In the genomic region with DNA sequence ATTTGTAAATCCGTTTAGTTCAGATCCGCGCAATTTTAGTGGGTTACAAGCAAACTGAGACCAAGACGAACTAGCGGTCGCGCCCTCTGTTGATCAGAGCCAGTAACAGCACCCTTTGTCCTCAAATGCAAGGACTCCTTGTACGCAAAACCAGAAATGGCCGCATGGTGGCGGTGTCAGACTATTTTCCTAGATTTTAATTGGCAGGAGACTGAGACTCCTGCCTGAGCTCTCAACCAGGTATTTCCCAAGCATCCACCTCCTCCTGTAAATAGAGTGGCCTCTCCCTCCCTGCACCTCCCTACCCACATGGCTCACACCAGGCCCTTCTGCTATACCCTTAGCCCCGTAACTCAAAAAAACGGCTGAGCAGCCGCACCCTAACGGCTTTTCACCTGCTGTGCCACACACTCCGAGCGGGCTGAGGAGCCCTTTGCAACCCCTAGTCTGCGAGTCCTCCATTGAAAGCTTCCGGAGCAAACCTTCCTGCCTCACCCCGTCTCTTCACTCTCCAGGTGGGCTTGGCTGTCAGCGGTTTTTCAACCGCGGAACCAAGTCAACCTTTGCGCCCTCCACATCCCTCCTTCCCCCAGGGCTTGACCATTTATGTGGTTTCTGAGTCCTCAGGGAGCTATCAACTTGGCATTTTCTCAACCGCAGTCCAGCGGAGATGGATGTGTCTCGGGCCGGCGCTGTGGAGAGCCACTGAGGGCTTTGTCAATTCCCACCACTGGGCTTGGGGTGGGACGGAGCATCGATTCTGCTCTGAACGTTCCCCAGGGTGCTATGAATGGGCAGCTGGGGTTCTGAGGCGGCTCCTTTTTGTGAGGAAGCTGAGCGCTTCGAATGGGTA, we compare ENCODE assay signal across 8 mouse cellular contexts. TPM values are rescaled to one million over a fixed set of nuclear protein-coding genes. Genes with fewer than 3 reads are reported as not detected.
A peak's percentile ranks its signal among the peaks of the same experiment; 100 is the strongest.
DNase-seq lines count a peak whose midpoint lies in the region; ATAC-seq and TF ChIP-seq lines count a peak whose summit lies in the region.

No protein-coding gene starts in this region.

- peak; percentile 67 for DNase-seq in Patski (ENCODE audit: low read depth, low spot score)
- peak; percentile 99 to 100 for DNase-seq in cerebellum, postnatal 14 days
- peak; percentile 89 to 97 for DNase-seq in frontal cortex, postnatal 14 days (ENCODE audit: low spot score in 2 of 2)
- DNase-seq in layer of hippocampus, postnatal 10 days (ENCODE audit: low spot score in 2 of 2): peak; percentile 99
- peak; percentile 94 for DNase-seq in lung, postnatal 0 days (ENCODE audit: low spot score)
- peak; percentile 88 for DNase-seq in ovary, postnatal 36 days (ENCODE audit: low spot score)
- DNase-seq in thymus, postnatal 14 days: peak; percentile 94

- H3K36me3 ChIP-seq in hindbrain, embryonic 12.5 days: no peaks in the 10 kb centered on the region
- H3K36me3 ChIP-seq in lung, postnatal 0 days (ENCODE audit: insufficient read depth, low read length): no peaks in the 10 kb centered on the region

- peak; percentile 69 for ATAC-seq in Patski
- peak; percentile 78 for ATAC-seq in hindbrain, embryonic 12.5 days (ENCODE audit: low FRiP score)
- ATAC-seq in lung, postnatal 0 days: peak; percentile 95

- CTCF ChIA-PET in Patski (lab: Charles Lee): interaction anchor here (0.6 to 1.9 kb wide), 17 partner anchors 9 to 250 kb away, joined by 3 to 17 read pairs (median 4); no protein-coding TSS in a partner anchor

- peaks cover 11% of the 10 kb centered on the region for H3K27me3 ChIP-seq in Patski
- peaks cover 28% of the 10 kb centered on the region for H3K27me3 ChIP-seq in hindbrain, embryonic 12.5 days
- no peaks in the 10 kb centered on the region for H3K27me3 ChIP-seq in lung, postnatal 0 days (replicated peaks; ENCODE audit: insufficient read depth, low read length)

- H3K9ac ChIP-seq in hindbrain, embryonic 12.5 days: peak overlapping the region; percentile 43
- no peak overlapping the region for H3K9ac ChIP-seq in lung, postnatal 0 days (replicated peaks; ENCODE audit: low read depth)

- POLR2A ChIA-PET in Patski (lab: Charles Lee): interaction anchor here (0.6 kb wide), 1 partner anchor 87 kb away, joined by 4 read pairs; no protein-coding TSS in a partner anchor

- no peak for TF ChIP-seq EP300 in lung, postnatal 0 days (IDR thresholded peaks at IDR 0.05)

- TF ChIP-seq CTCF in Patski (IDR thresholded peaks at IDR 0.05): peak; percentile 99
- TF ChIP-seq CTCF in lung, postnatal 0 days (IDR thresholded peaks at IDR 0.05): peak; percentile 98

- in situ Hi-C loops in Patski (cut with MboI; ENCODE audit: low pct_unique_long_range_greater_than_20kb): loop anchor here (5.0 kb wide), 2 partner anchors 39 to 89 kb away; no protein-coding TSS in a partner anchor

- peak overlapping the region; percentile 25 for H3K4me3 ChIP-seq in hindbrain, embryonic 12.5 days
- H3K4me3 ChIP-seq in lung, postnatal 0 days (ENCODE audit: low read depth, low read length): no peak overlapping the region

- peak overlapping the region; percentile 52 for H3K4me2 ChIP-seq in hindbrain, embryonic 12.5 days (replicated peaks)
- no peak overlapping the region for H3K4me2 ChIP-seq in lung, postnatal 0 days (replicated peaks; ENCODE audit: low read depth, low read length)

- H3K9me3 ChIP-seq in hindbrain, embryonic 12.5 days (replicated peaks): no peaks in the 10 kb centered on the region
- no peaks in the 10 kb centered on the region for H3K9me3 ChIP-seq in lung, postnatal 0 days (ENCODE audit: low read length)

- peak overlapping the region; percentile 57; the same call in 1 of the 2 replicates for H3K27ac ChIP-seq in hindbrain, embryonic 12.5 days
- no peak overlapping the region for H3K27ac ChIP-seq in lung, postnatal 0 days (ENCODE audit: low read length)

- 1% methylated on average over 34 of the region's 34 CpGs for WGBS in hindbrain, embryonic 12.5 days
- 5% methylated on average over 34 of the region's 34 CpGs for WGBS in lung, postnatal 0 days

- peaks cover 5% of the 10 kb centered on the region; the same call in 1 of the 2 replicates for H3K4me1 ChIP-seq in hindbrain, embryonic 12.5 days
- H3K4me1 ChIP-seq in lung, postnatal 0 days (ENCODE audit: insufficient read depth, low read depth, low read length): no peaks in the 10 kb centered on the region

RNA-seq across cellular contexts. Expression of a gene that starts 1.8 kb away (rescaled TPM):
- not detected for polyA plus RNA-seq in Patski (2021)
- not detected in 2 replicates for polyA plus RNA-seq in hindbrain, embryonic 12.5 days (2016; fragmentation: Nextera tagmentation; extraction: Ambion mirVana)
- total RNA-seq in layer of hippocampus, postnatal 10 days (2021): not detected
- not detected in 2 replicates for polyA plus RNA-seq in lung, postnatal 0 days (2015; fragmentation: Nextera tagmentation; extraction: Ambion mirVana)

RNA-seq across cellular contexts. Expression of a gene that starts 5.8 kb away (rescaled TPM):
- polyA plus RNA-seq in Patski (2021): not detected
- polyA plus RNA-seq in hindbrain, embryonic 12.5 days (2016; fragmentation: Nextera tagmentation; extraction: Ambion mirVana): not detected in 2 replicates
- not detected for total RNA-seq in layer of hippocampus, postnatal 10 days (2021)
- polyA plus RNA-seq in lung, postnatal 0 days (2015; fragmentation: Nextera tagmentation; extraction: Ambion mirVana): not detected in 2 replicates

RNA-seq across cellular contexts. Expression of a gene that starts 16.5 kb away (rescaled TPM):
- polyA plus RNA-seq in Patski (2021): 32.3 TPM
- polyA plus RNA-seq in hindbrain, embryonic 12.5 days (2016; fragmentation: Nextera tagmentation; extraction: Ambion mirVana): 182 and 196 TPM in 2 replicates
- total RNA-seq in layer of hippocampus, postnatal 10 days (2021): 100 to 1,000 TPM; 117 to 139 TPM
- 45.2 and 51.3 TPM in 2 replicates for polyA plus RNA-seq in lung, postnatal 0 days (2015; fragmentation: Nextera tagmentation; extraction: Ambion mirVana)

RNA-seq across cellular contexts. Expression of a gene that starts 16.5 kb away (rescaled TPM):
- 0.23 TPM for polyA plus RNA-seq in Patski (2021)
- polyA plus RNA-seq in hindbrain, embryonic 12.5 days (2016; fragmentation: Nextera tagmentation; extraction: Ambion mirVana): 1.1 and 1.2 TPM in 2 replicates
- total RNA-seq in layer of hippocampus, postnatal 10 days (2021): 1 to 10 TPM; 1.3 to 2.1 TPM
- polyA plus RNA-seq in lung, postnatal 0 days (2015; fragmentation: Nextera tagmentation; extraction: Ambion mirVana): 0.77 and 1.0 TPM in 2 replicates

RNA-seq across cellular contexts. Expression of a gene that starts 27.0 kb away (rescaled TPM):
- polyA plus RNA-seq in Patski (2021): not detected
- polyA plus RNA-seq in hindbrain, embryonic 12.5 days (2016; fragmentation: Nextera tagmentation; extraction: Ambion mirVana): not detected in 2 replicates
- total RNA-seq in layer of hippocampus, postnatal 10 days (2021): not detected
- polyA plus RNA-seq in lung, postnatal 0 days (2015; fragmentation: Nextera tagmentation; extraction: Ambion mirVana): not detected in 2 replicates
